Mouse (Mus musculus) central nervous system, embryonic 11.5 days (tissue): ENCODE measurements around the gene Bak1. TPM values are rescaled to one million over a fixed set of nuclear protein-coding genes. Genes with fewer than 3 reads are reported as not detected.

ENCODE experiments used
- polyA plus RNA-seq: library from polyadenylated mRNA; depleted of rRNA; stranded (reverse); fragments of >200 nt; gene quantifications from 2 replicates; pipeline ENCODE4 v1.2.3, GENCODE M21; 2012; rRNA removed

Gene Bak1
- 33.7 and 40.7 TPM in 2 replicates for polyA plus RNA-seq

GRCm38 (mm10) chr17:27028909-27029308 is at the start of gene Bak1:
Gene Bak1 (minus strand): TSS chr17:27029009.

DNA sequence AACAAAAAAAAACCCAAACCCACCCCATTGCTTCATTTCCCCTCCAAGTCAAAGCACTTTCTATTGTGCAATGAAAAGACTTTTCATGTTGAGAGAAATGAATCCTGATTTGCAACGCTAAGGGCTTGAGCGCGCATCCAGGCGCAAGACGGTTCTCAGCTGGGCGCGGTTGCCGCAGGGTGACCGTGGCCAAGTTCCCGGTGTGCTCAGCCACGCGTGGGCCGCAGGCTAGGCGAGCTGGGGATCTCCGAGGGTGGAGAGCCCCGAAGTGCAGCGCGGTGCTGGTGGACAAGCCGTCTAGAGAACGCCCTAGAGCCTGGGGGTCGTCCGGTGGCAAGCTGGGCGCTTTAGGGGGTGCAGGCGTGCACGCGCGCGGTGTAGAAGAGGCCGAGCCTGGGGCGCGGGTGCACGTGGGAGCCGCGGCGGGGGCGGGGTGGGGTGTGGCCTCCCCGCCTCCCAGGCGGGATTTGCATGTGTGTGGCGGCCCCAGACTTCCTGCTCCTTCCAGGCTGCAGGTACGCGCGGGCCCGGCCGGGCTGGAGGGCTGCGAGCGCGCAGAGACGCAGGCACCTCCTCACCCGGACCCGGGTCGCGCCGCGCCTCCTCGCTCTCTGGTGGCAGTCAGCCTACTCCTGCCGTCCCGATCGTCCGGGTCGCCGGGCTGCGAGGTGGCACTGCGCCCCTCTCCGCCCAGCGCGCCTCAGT is 28.2 kb upstream of the Bak1 start, which contains the start of gene Itpr3:
TSS of gene Itpr3 (plus strand) at position 493 of the 705 bp plus-strand sequence.

GRCm38 (mm10) chr17:26972703-26973574 is 55.9 kb downstream of the Bak1 start, which contains the start of gene Zbtb9:
Gene Zbtb9 (plus strand): TSS chr17:26973167.

Other genes starting within 250 kb of the Bak1 start
- 29.7 and 43.9 TPM in 2 replicates for gene Bnip1, start 247.9 kb downstream of the Bak1 start, polyA plus RNA-seq
- 2.9 and 4.0 TPM in 2 replicates for gene Nkx2-5, start 184.0 kb downstream of the Bak1 start, polyA plus RNA-seq
- 31.0 and 52.5 TPM in 2 replicates for gene Kifc5b, start 111.9 kb downstream of the Bak1 start, polyA plus RNA-seq
- gene Phf1, start 96.0 kb downstream of the Bak1 start, polyA plus RNA-seq: 23.5 and 26.8 TPM in 2 replicates
- 107 and 134 TPM in 2 replicates for gene Cuta, start 89.4 kb downstream of the Bak1 start, polyA plus RNA-seq
- 84.0 and 92.6 TPM in 2 replicates for gene Syngap1, start 87.8 kb downstream of the Bak1 start, polyA plus RNA-seq
- 15.8 and 17.0 TPM in 2 replicates for gene Zbtb9, start 55.8 kb downstream of the Bak1 start, polyA plus RNA-seq
- 2.3 and 4.6 TPM in 2 replicates for gene Itpr3, start 28.3 kb upstream of the Bak1 start, polyA plus RNA-seq
- 222 and 243 TPM in 2 replicates for gene Uqcc2, start 104.9 kb upstream of the Bak1 start, polyA plus RNA-seq
- gene Ip6k3, start 138.8 kb upstream of the Bak1 start, polyA plus RNA-seq: 0.06 and 0.10 TPM in 2 replicates
- 74.3 and 84.5 TPM in 2 replicates for gene Lemd2, start 175.5 kb upstream of the Bak1 start, polyA plus RNA-seq